ENCODE assay signal across 26 mouse cellular contexts in the genomic region with DNA sequence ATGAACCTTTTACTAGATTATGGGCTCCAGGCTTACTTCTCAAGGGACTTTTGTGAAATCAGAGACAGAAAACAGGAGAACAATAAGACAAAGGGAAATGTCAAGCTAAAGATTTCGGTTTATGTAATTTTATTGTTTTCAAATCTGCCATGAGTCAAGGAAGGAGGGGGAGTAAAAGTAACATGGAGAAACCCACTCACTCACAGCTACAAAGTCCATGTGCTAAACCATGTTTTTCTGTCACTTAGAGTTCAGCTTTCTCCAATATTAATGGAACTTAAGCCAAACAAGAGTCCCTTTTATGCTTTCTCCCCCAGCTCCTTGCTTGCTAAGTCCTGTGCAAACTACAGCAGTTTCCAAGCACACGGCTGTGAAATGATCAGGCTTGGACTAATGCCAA. TPM values are rescaled to one million over a fixed set of nuclear protein-coding genes. Genes with fewer than 3 reads are reported as not detected.
DNase-seq lines count a peak whose midpoint lies in the region; ATAC-seq and TF ChIP-seq lines count a peak whose summit lies in the region.
"Had no signal": no experiment of that assay in that cellular context is flagged by ENCODE, and none has a peak within 500 bp of the region (broad histone marks: within the 10 kb centered on the region; RNA-seq: fewer than 3 reads in every experiment).

No protein-coding gene starts in this region.

- no peaks in the 10 kb centered on the region for H3K9me3 ChIP-seq in limb, embryonic 11.5 days (ENCODE audit: control insufficient read depth, low read length)
- no peaks in the 10 kb centered on the region for H3K9me3 ChIP-seq in limb, embryonic 10.5 days (replicated peaks)
- H3K9me3 ChIP-seq in limb, embryonic 12.5 days: no peaks in the 10 kb centered on the region
- H3K9me3 ChIP-seq in limb, embryonic 13.5 days: no peaks in the 10 kb centered on the region
- H3K9me3 ChIP-seq: G1E had no signal

- H3K27me3 ChIP-seq in limb, embryonic 11.5 days (ENCODE audit: control insufficient read depth, insufficient read depth, low read length): peaks cover 6% of the 10 kb centered on the region; the same call in 1 of the 2 replicates
- H3K27me3 ChIP-seq in limb, embryonic 10.5 days (ENCODE audit: low read depth, poor library complexity, severe bottlenecking): peaks cover 78% of the 10 kb centered on the region
- H3K27me3 ChIP-seq in limb, embryonic 12.5 days: peaks cover 12% of the 10 kb centered on the region; the same call in 1 of the 2 replicates
- peaks cover 17% of the 10 kb centered on the region; the same call in 1 of the 2 replicates for H3K27me3 ChIP-seq in limb, embryonic 13.5 days
- H3K27me3 ChIP-seq: CH12.LX had no signal

- no peak overlapping the region for H3K4me3 ChIP-seq in limb, embryonic 11.5 days (ENCODE audit: low read depth, low read length)
- H3K4me3 ChIP-seq in limb, embryonic 10.5 days: no peak overlapping the region
- H3K4me3 ChIP-seq in limb, embryonic 12.5 days (replicated peaks): no peak overlapping the region
- no peak overlapping the region for H3K4me3 ChIP-seq in limb, embryonic 13.5 days

- no peaks in the 10 kb centered on the region for H3K36me3 ChIP-seq in limb, embryonic 11.5 days (ENCODE audit: control insufficient read depth, insufficient read depth, low read length)
- H3K36me3 ChIP-seq in limb, embryonic 10.5 days: no peaks in the 10 kb centered on the region
- H3K36me3 ChIP-seq in limb, embryonic 12.5 days: no peaks in the 10 kb centered on the region
- H3K36me3 ChIP-seq in limb, embryonic 13.5 days: no peaks in the 10 kb centered on the region
- H3K36me3 ChIP-seq: G1E had no signal

- no peak overlapping the region for H3K4me2 ChIP-seq in limb, embryonic 11.5 days (ENCODE audit: low read depth, severe bottlenecking)
- H3K4me2 ChIP-seq in limb, embryonic 12.5 days: no peak overlapping the region
- H3K4me2 ChIP-seq in limb, embryonic 13.5 days (replicated peaks): no peak overlapping the region

- WGBS in limb, embryonic 11.5 days: 59% methylated on average over 2 of the region's 2 CpGs
- WGBS in limb, embryonic 10.5 days: 90% methylated on average over 2 of the region's 2 CpGs
- 38% methylated on average over 2 of the region's 2 CpGs for WGBS in limb, embryonic 12.5 days
- 41% methylated on average over 2 of the region's 2 CpGs for WGBS in limb, embryonic 13.5 days

- no peak overlapping the region; the same call in 1 of the 2 replicates for H3K27ac ChIP-seq in limb, embryonic 11.5 days (replicated peaks; ENCODE audit: low read depth, low read length)
- H3K27ac ChIP-seq in limb, embryonic 10.5 days: no peak overlapping the region
- H3K27ac ChIP-seq in limb, embryonic 12.5 days: peak overlapping the region; percentile 59
- no peak overlapping the region for H3K27ac ChIP-seq in limb, embryonic 13.5 days

- no peak for TF ChIP-seq POLR2A in brain, embryonic 14.5 days (IDR thresholded peaks at IDR 0.05; ENCODE audit: borderline replicate concordance, extremely low read depth, insufficient read depth, insufficient read length, poor library complexity, severe bottlenecking)

- intact Hi-C loops in left cerebral cortex, postnatal 10 days (cut with DNase I): no loop called here

- no peak for DNase-seq in limb, embryonic 11.5 days (ENCODE audit: low spot score)
- DNase-seq in limb, embryonic 10.5 days (ENCODE audit: low spot score): no peak
- DNase-seq in brain, embryonic 14.5 days (ENCODE audit: low read depth): peak; percentile 16
- no peak for DNase-seq in left cerebral cortex, postnatal 10 days (ENCODE audit: extremely low spot score in 1 of 2, low spot score in 2 of 2)
- no peak for DNase-seq in adrenal gland, adult 18-20 months (ENCODE audit: low spot score in 2 of 2)
- no peak for DNase-seq in urinary bladder, postnatal 14 days (ENCODE audit: low spot score)
- DNase-seq: adrenal gland, adult 2 months; adrenal gland, adult 8-10 months; adrenal gland, postnatal 10 days; adrenal gland, postnatal 14 days; adrenal gland, postnatal 25 days; adrenal gland, postnatal 36 days; B cell, adult 2 months; cerebellum, adult 11 months; cerebellum, adult 11-12 months; cerebellum, adult 18-20 months; cerebellum, adult 2 months had no signal

- H3K4me1 ChIP-seq in limb, embryonic 11.5 days (ENCODE audit: control insufficient read depth, insufficient read depth, low read length): no peaks in the 10 kb centered on the region
- no peaks in the 10 kb centered on the region for H3K4me1 ChIP-seq in limb, embryonic 10.5 days
- H3K4me1 ChIP-seq in limb, embryonic 12.5 days (replicated peaks): no peaks in the 10 kb centered on the region
- H3K4me1 ChIP-seq in limb, embryonic 13.5 days: no peaks in the 10 kb centered on the region

- 0 out of 2 replicates have a peak, but pooled peaks have one; percentile 51 for ATAC-seq in limb, embryonic 11.5 days (ENCODE audit: insufficient number of reproducible peaks, low FRiP score, low TSS enrichment, low read depth)
- ATAC-seq in limb, embryonic 12.5 days (ENCODE audit: insufficient number of reproducible peaks, insufficient read depth, low FRiP score, low TSS enrichment, low read depth): peak; percentile 56; the same call in 1 of the 2 replicates
- ATAC-seq in limb, embryonic 13.5 days (ENCODE audit: low FRiP score, low read depth): peak; percentile 48; the same call in 1 of the 2 replicates
- ATAC-seq: activated CD4-positive, CD25-positive, alpha-beta regulatory T cell, adult 4 months; CD4-positive, CD25-positive, alpha-beta regulatory T cell, adult 4 months; Patski had no signal

- no peak for TF ChIP-seq CTCF in brain, embryonic 14.5 days (IDR thresholded peaks at IDR 0.05; ENCODE audit: borderline replicate concordance, extremely low read depth, insufficient read depth, insufficient read length)

- H3K9ac ChIP-seq in limb, embryonic 11.5 days (ENCODE audit: low read length): no peak overlapping the region
- H3K9ac ChIP-seq in limb, embryonic 12.5 days (replicated peaks): no peak overlapping the region
- no peak overlapping the region for H3K9ac ChIP-seq in limb, embryonic 13.5 days

RNA-seq across cellular contexts. Expression of a gene that starts 10.5 kb away (rescaled TPM):
- 29.1 and 34.8 TPM in 2 replicates for polyA plus RNA-seq in limb, embryonic 11.5 days (2014; fragmentation: Nextera tagmentation; extraction: Ambion mirVana)
- 9.5 and 14.3 TPM in 2 replicates for polyA plus RNA-seq in limb, embryonic 10.5 days (2016; fragmentation: Nextera tagmentation; extraction: Ambion mirVana)
- 1.9 and 3.8 TPM in 2 replicates for polyA plus RNA-seq in brain, embryonic 14.5 days (2012; rRNA removed)
- 20.4 and 28.1 TPM in 2 replicates for polyA plus RNA-seq in limb, embryonic 12.5 days (2016; fragmentation: Nextera tagmentation; extraction: Ambion mirVana)
- 15.5 and 20.0 TPM in 2 replicates for polyA plus RNA-seq in limb, embryonic 13.5 days (2015; fragmentation: Nextera tagmentation; extraction: Ambion mirVana)
- total RNA-seq in left cerebral cortex, postnatal 10 days (2021): 10 to 100 TPM; 17.7 to 19.9 TPM
- total RNA-seq in adrenal gland, adult 18-20 months (2021): 1 to 10 TPM; 2.5 to 6.6 TPM
- total RNA-seq: MEL had no signal
- polyA plus RNA-seq: activated CD4-positive, CD25-positive, alpha-beta regulatory T cell, adult 4 months; C2C12; CD4-positive, CD25-positive, alpha-beta regulatory T cell, adult 4 months; G1E had no signal
